Mouse (Mus musculus): ENCODE results near the gene Wnt7b.

GRCm38 (mm10) chr15:85604938-85605337 is 22.7 kb upstream of the Wnt7b start:
- TF ChIP-seq POLR2A (IDR thresholded peaks at IDR 0.05; ENCODE audit: extremely low read depth, insufficient read depth, low read length) (no peak), CTCF (IDR thresholded peaks at IDR 0.05; ENCODE audit: low read depth, low read length) (no peak)

Measured in liver, adult 2 months (tissue).